Mouse (Mus musculus) kidney, embryonic 14.5 days (tissue): ENCODE measurements around the gene Gm379. TPM values are rescaled to one million over a fixed set of nuclear protein-coding genes. Genes with fewer than 3 reads are reported as not detected.

Experiments used
- ATAC-seq: fragments of 200-750 bp; cut with Nextera tagmentation; 2 replicates; pipeline ENCODE4 v1.8.0; 2017; ENCODE audit warnings: moderate number of reproducible peaks, mild to moderate bottlenecking, moderate TSS enrichment, moderate library complexity; ENCODE audit not compliant: low FRiP score, low TSS enrichment
- H3K27ac ChIP-seq: fragments of 300-500 bp; sonication (generic); 2 replicates; pipeline ENCODE4 v1.5.1; 2014; ENCODE audit warnings: low read depth, mild to moderate bottlenecking, low read length, moderate library complexity, mixed read lengths
- H3K27me3 ChIP-seq: fragments of 300-500 bp; sonication (generic); 2 replicates; pipeline ENCODE4 v1.6.1; 2014; ENCODE audit warnings: mild to moderate bottlenecking, low read length; ENCODE audit not compliant: control insufficient read depth, insufficient read depth
- H3K36me3 ChIP-seq: fragments of 300-500 bp; sonication (generic); 2 replicates; pipeline ENCODE4 v1.6.1; 2014; ENCODE audit warnings: low read length, mixed read lengths; ENCODE audit not compliant: control insufficient read depth, insufficient read depth
- H3K4me1 ChIP-seq: fragments of 300-500 bp; sonication (generic); 2 replicates; pipeline ENCODE4 v1.6.1; 2014; ENCODE audit warnings: low read length, mixed read lengths; ENCODE audit not compliant: control insufficient read depth, insufficient read depth
- H3K4me2 ChIP-seq: fragments of 300-500 bp; sonication (generic); replicated peaks from 2 replicates; pipeline ENCODE4 v1.6.1; 2014; ENCODE audit warnings: low read depth, mild to moderate bottlenecking, low read length
- H3K4me3 ChIP-seq: fragments of 300-500 bp; sonication (generic); 2 replicates; pipeline ENCODE4 v1.5.1; 2014; ENCODE audit warnings: mild to moderate bottlenecking, low read length
- H3K9ac ChIP-seq: fragments of 300-500 bp; sonication (generic); 2 replicates; pipeline ENCODE4 v1.6.1; 2014; ENCODE audit warnings: low read depth, mild to moderate bottlenecking, low read length, moderate library complexity
- H3K9me3 ChIP-seq: fragments of 300-500 bp; sonication (generic); 2 replicates; pipeline ENCODE4 v1.6.1; 2016; ENCODE audit warnings: low read length; ENCODE audit not compliant: control insufficient read depth
- WGBS: fragments of 180-500 bp; shearing (Covaris S2); extraction: QIAGEN DNeasy Blood & Tissue Kit; methylation state at CpG from one replicate; pipeline ENCODE4 v1.1.7; 2014; 5-methylcytosine and 5-hydroxymethylcytosine counted together
- polyA plus RNA-seq: library from polyadenylated mRNA; unstranded; fragments of >200 nt; fragmentation: Nextera tagmentation; extraction: Ambion mirVana; gene quantifications from 2 replicates; pipeline ENCODE4 v1.2.1, GENCODE M21; 2014

Gm379 gene
- polyA plus RNA-seq, result not detected in 2 replicates

GRCm38 (mm10) chrX:108664885-108665284, at the start of gene Gm379:
TSS of gene Gm379 (minus strand) at chrX:108664891.
- no peak within 1 kb of the TSS for H3K9ac ChIP-seq
- 66% methylated on average over 2 of the region's 2 CpGs for WGBS
- H3K27ac ChIP-seq, result no peak within 1 kb of the TSS
- H3K4me1 ChIP-seq, result no peaks in the 10 kb centered on the region
- H3K4me3 ChIP-seq, result no peak within 1 kb of the TSS
- no peaks in the 10 kb centered on the region for H3K9me3 ChIP-seq
- H3K36me3 ChIP-seq, result no peaks in the 10 kb centered on the region
- H3K4me2 ChIP-seq, result no peak within 1 kb of the TSS
- no peak for ATAC-seq
- H3K27me3 ChIP-seq, result no peaks in the 10 kb centered on the region

DNA sequence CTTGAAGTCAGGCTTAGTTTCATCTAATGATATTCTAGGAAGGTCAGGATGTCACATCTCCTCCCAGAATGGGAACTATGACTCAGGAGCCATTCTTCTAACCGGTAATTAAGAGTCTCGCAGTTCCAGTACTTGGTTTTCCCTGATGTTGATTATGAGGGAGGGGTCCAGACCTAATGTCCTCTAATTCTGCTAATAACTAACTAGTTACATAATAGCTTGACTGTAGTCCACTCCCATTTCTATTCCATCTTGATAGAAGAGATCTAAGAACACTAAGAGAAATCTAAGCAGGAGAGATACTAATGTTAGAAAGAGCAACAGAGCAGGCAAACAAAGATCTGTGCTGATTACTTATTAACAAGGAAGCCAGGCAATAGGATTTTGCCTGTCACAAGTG, 39.6 kb upstream of the Gm379 start:
- ATAC-seq, result no peak
- no peaks in the 10 kb centered on the region for H3K4me1 ChIP-seq
- 80% methylated on average over 2 of the region's 2 CpGs for WGBS
- H3K27me3 ChIP-seq, result no peaks in the 10 kb centered on the region
- H3K27ac ChIP-seq, result no peak overlapping the region
- H3K4me2 ChIP-seq, result no peak overlapping the region
- H3K9ac ChIP-seq, result no peak overlapping the region
- H3K4me3 ChIP-seq, result no peak overlapping the region
- H3K36me3 ChIP-seq, result no peaks in the 10 kb centered on the region
- no peaks in the 10 kb centered on the region for H3K9me3 ChIP-seq

GRCm38 (mm10) chrX:108668868-108669267, 4.2 kb upstream of the Gm379 start:
- ATAC-seq, result no peak
- no peak overlapping the region for H3K4me3 ChIP-seq
- H3K36me3 ChIP-seq, result no peaks in the 10 kb centered on the region
- H3K27me3 ChIP-seq, result no peaks in the 10 kb centered on the region
- H3K27ac ChIP-seq, result no peak overlapping the region
- no peak overlapping the region for H3K4me2 ChIP-seq
- WGBS, result 71% methylated on average over 1 of the region's 1 CpGs
- H3K9me3 ChIP-seq, result no peaks in the 10 kb centered on the region
- H3K4me1 ChIP-seq, result no peaks in the 10 kb centered on the region
- H3K9ac ChIP-seq, result no peak overlapping the region

- no peaks in the 10 kb centered on the region for H3K9me3 ChIP-seq
- H3K4me1 ChIP-seq, result no peaks in the 10 kb centered on the region
- no peak overlapping the region for H3K27ac ChIP-seq
- WGBS, result 43% methylated on average over 1 of the region's 1 CpGs
- H3K27me3 ChIP-seq, result no peaks in the 10 kb centered on the region
- H3K9ac ChIP-seq, result no peak overlapping the region
- no peak overlapping the region for H3K4me3 ChIP-seq
- H3K36me3 ChIP-seq, result no peaks in the 10 kb centered on the region
- ATAC-seq, result no peak
- H3K4me2 ChIP-seq, result no peak overlapping the region
Measured at GRCm38 (mm10) chrX:108621991-108622390, 42.7 kb downstream of the Gm379 start.

DNA sequence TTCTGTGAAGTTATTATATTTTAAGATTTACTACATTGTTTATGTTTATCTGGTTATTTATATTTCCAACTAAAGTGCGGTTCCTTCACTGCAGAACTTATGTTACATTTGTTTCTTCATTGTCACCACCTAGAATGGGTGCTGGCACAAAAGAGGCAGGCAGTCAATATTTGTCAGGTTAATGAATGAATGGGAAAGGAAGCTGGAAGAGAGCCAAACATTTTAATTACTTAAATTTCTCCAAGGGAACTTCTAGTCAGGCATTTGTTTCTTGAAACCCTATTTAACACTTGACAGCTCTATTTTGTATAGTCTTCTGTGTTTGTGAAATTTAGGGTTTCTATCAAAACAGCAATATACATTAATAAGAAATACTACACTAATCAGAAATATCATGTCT, 43.8 kb downstream of the Gm379 start:
- 81% methylated on average over 1 of the region's 1 CpGs for WGBS

More for the DNA sequence above, 43.8 kb downstream of the Gm379 start:
- H3K4me3 ChIP-seq, result no peak overlapping the region
- H3K9me3 ChIP-seq, result no peaks in the 10 kb centered on the region
- H3K4me1 ChIP-seq, result no peaks in the 10 kb centered on the region
- no peaks in the 10 kb centered on the region for H3K27me3 ChIP-seq
- no peak for ATAC-seq
- no peak overlapping the region for H3K27ac ChIP-seq
- no peaks in the 10 kb centered on the region for H3K36me3 ChIP-seq
- no peak overlapping the region for H3K9ac ChIP-seq
- H3K4me2 ChIP-seq, result no peak overlapping the region

Other genes starting within 250 kb of the Gm379 start
- gene Brwd3, start 169.5 kb upstream of the Gm379 start, polyA plus RNA-seq, result 3.1 and 4.5 TPM in 2 replicates